Mouse (Mus musculus): ENCODE data around the gene Gm14214.

DNA sequence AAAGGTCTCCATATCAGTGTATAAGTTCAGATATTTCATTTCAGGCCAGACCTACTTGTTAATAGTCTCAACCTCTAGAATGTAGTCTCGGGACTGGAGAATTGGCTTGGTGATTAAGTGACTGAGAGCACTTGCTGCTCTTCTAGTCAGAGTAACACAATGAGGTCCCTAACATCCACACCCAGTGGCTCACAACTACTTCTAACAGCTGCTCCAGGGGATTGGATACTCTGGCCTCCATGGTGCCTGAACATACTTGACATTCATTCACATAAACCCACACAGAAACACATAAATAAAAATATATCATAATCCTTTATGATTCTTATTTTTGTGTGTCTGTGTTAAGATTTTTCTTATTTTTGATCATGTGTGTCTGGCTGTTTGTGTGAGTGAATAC is 48.8 kb upstream of the Gm14214 start:
- no peak for TF ChIP-seq POLR2A (IDR thresholded peaks at IDR 0.05; ENCODE audit: insufficient read depth, low read depth, low read length)
- TF ChIP-seq CTCF (IDR thresholded peaks at IDR 0.05; ENCODE audit: insufficient read depth, low read depth, low read length) = no peak
